Mouse (Mus musculus) heart, adult 11 months (tissue): ENCODE measurements around the gene Zfp652.
A peak's percentile ranks its signal among the peaks of the same experiment; 100 is the strongest.

Experiments
- DNase-seq: peaks from one replicate; pipeline ENCODE4 v3.0.0; 2022

Zfp652 gene

GRCm38 (mm10) chr11:95811741-95812140 is 99.3 kb downstream of the Zfp652 start:
- no peak for DNase-seq

GRCm38 (mm10) chr11:95812224-95812623 is 99.8 kb downstream of the Zfp652 start:
- peak; percentile 74 for DNase-seq

- DNase-seq: peak; percentile 62
Observed at GRCm38 (mm10) chr11:95814101-95814500, 101.6 kb downstream of the Zfp652 start.

- peak; percentile 89 for DNase-seq
Observed at GRCm38 (mm10) chr11:95814857-95815256, 102.4 kb downstream of the Zfp652 start.

GRCm38 (mm10) chr11:95815412-95815811 is 102.9 kb downstream of the Zfp652 start:
- peak; percentile 66 for DNase-seq

- DNase-seq: peak; percentile 88
Observed at GRCm38 (mm10) chr11:95819138-95819537, 106.7 kb downstream of the Zfp652 start.

- peak; percentile 85 for DNase-seq
Observed at GRCm38 (mm10) chr11:95821511-95821910, 109.0 kb downstream of the Zfp652 start.

- DNase-seq: peak; percentile 62
Observed at GRCm38 (mm10) chr11:95822437-95822836, 110.0 kb downstream of the Zfp652 start.

GRCm38 (mm10) chr11:95824071-95824876 is 111.8 kb downstream of the Zfp652 start, which contains the start of gene Phospho1:
Gene Phospho1 (plus strand): TSS chr11:95824499.
- DNase-seq: peak; percentile 100

GRCm38 (mm10) chr11:95824877-95825243 is 112.4 kb downstream of the Zfp652 start:
- DNase-seq: peak; percentile 99

GRCm38 (mm10) chr11:95825625-95826024 is 113.2 kb downstream of the Zfp652 start:
- DNase-seq: peak; percentile 75

GRCm38 (mm10) chr11:95826317-95827167 is 114.1 kb downstream of the Zfp652 start:
- peak; percentile 89 for DNase-seq

- peak; percentile 82 for DNase-seq
Observed at GRCm38 (mm10) chr11:95827168-95827447, 114.6 kb downstream of the Zfp652 start.

GRCm38 (mm10) chr11:95827464-95828085 is 115.1 kb downstream of the Zfp652 start:
- peak; percentile 94 for DNase-seq

- peak; percentile 82 for DNase-seq
Observed at GRCm38 (mm10) chr11:95828181-95828964, 115.9 kb downstream of the Zfp652 start.

GRCm38 (mm10) chr11:95829526-95830050 is 117.1 kb downstream of the Zfp652 start:
- peak; percentile 92 for DNase-seq

GRCm38 (mm10) chr11:95830411-95831275 is 118.2 kb downstream of the Zfp652 start:
- DNase-seq: peak; percentile 93

- no peak for DNase-seq
Observed at GRCm38 (mm10) chr11:95831276-95831619, 118.8 kb downstream of the Zfp652 start.

GRCm38 (mm10) chr11:95831641-95832040 is 119.2 kb downstream of the Zfp652 start:
- no peak for DNase-seq

- DNase-seq: peak; percentile 91
Observed at GRCm38 (mm10) chr11:95832129-95833005, 119.9 kb downstream of the Zfp652 start.
